In the genomic region with DNA sequence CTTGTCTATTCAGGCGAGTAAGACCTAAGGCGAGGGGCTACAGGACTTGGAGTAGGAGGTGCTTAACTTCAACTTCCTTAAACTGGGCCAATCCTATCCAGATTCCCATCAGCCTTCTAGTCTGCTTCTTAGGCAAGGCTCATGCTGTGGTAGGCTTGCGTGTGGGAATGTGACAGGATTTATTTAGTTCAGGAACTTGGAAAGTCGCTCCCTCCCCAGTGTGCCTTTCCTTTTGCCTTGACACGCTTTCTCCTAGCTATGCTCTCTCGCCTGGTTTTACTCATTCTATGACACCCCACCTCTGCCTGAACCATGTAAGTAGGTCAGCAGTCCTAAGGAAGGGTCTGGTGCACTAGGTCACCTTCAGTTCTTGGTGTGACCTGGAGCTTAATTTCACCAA, we compare ENCODE assay signal across 16 mouse cellular contexts.
"Had no signal": no experiment of that assay in that cellular context is flagged by ENCODE, and none has a peak within 500 bp of the region (broad histone marks: within the 10 kb centered on the region; RNA-seq: fewer than 3 reads in every experiment).

No protein-coding gene starts in this region.

- ATAC-seq: midbrain, embryonic 15.5 days had no signal

- H3K4me3 ChIP-seq: limb, embryonic 15.5 days; liver, embryonic 15.5 days; midbrain, embryonic 15.5 days; neural tube, embryonic 13.5 days had no signal

- H3K9me3 ChIP-seq: limb, embryonic 15.5 days; liver, embryonic 15.5 days; megakaryocyte, embryonic 14.5 days; midbrain, embryonic 15.5 days; neural tube, embryonic 13.5 days had no signal

- H3K4me1 ChIP-seq: midbrain, embryonic 15.5 days; neural tube, embryonic 13.5 days had no signal

- H3K9ac ChIP-seq: limb, embryonic 15.5 days; liver, embryonic 15.5 days; lung, embryonic 14.5 days; midbrain, embryonic 15.5 days; neural tube, embryonic 13.5 days had no signal

- DNase-seq: kidney, postnatal 25 days; layer of hippocampus, adult 9-11 months; layer of hippocampus, postnatal 36 days; lung, embryonic 14.5 days; lung, postnatal 10 days; lung, postnatal 4 days; right cerebral cortex, adult 18-20 months; right cerebral cortex, postnatal 25 days; thymus, adult 18-20 months; thymus, postnatal 14 days had no signal

- H3K27me3 ChIP-seq: liver, embryonic 15.5 days; megakaryocyte, embryonic 14.5 days had no signal

- H3K4me2 ChIP-seq: limb, embryonic 15.5 days; midbrain, embryonic 11.5 days; midbrain, embryonic 15.5 days; neural tube, embryonic 13.5 days had no signal

- H3K36me3 ChIP-seq: limb, embryonic 15.5 days; liver, embryonic 15.5 days; midbrain, embryonic 15.5 days; neural tube, embryonic 13.5 days had no signal

- H3K27ac ChIP-seq: limb, embryonic 15.5 days; liver, embryonic 15.5 days; midbrain, embryonic 15.5 days; neural tube, embryonic 13.5 days had no signal
